Mouse (Mus musculus) right cerebral cortex, postnatal 10 days (tissue): ENCODE results near the gene Gm16451.
"Not testable (repeated sequence)": the region's sequence is repeated elsewhere in the genome, so short reads cannot be mapped to it uniquely, and the experiment has no call there.

Source experiments
- DNase-seq, 2 experiments: peaks; one replicate each; pipeline ENCODE4 v3.0.0; 2021; ENCODE audit warnings: low spot score in 2 of 2

Gm16451 gene

GRCm38 (mm10) chr7:22118145-22118544 lies at the start of gene Gm16451:
Gm16451 (minus strand) TSS chr7:22118245.
- DNase-seq, result not testable (repeated sequence)

GRCm38 (mm10) chr7:22163935-22164334 lies 45.9 kb upstream of the Gm16451 start, which contains the start of gene Vmn1r142:
Vmn1r142 (minus strand) TSS chr7:22164035.
- not testable (repeated sequence) for DNase-seq

GRCm38 (mm10) chr7:22134641-22135040 lies 16.6 kb upstream of the Gm16451 start, which contains the start of gene Gm10666:
Gm10666 (minus strand) TSS chr7:22134741.
- not testable (repeated sequence) for DNase-seq

- DNase-seq, result not testable (repeated sequence)
Measured at GRCm38 (mm10) chr7:22068757-22069156, 49.3 kb downstream of the Gm16451 start, which contains the start of gene Vmn1r139. Vmn1r139 (plus strand) TSS chr7:22069057.
